Mouse (Mus musculus): ENCODE measurements at regions not wholly inside any gene's neighbourhood (a gene's known extent, or its start where the extent isn't known, plus 50 kb on each side); places are given as distances from the start of the nearest gene placed in this dataset.

GRCm38 (mm10) chr3:68792883-68793282 lies 76.5 kb upstream of the 1110032F04Rik start:
- TF ChIP-seq MAX (IDR thresholded peaks at IDR 0.05) = no peak
- TF ChIP-seq CTCF (IDR thresholded peaks at IDR 0.05; ENCODE audit: control insufficient read depth, insufficient read depth, insufficient read length) = no peak
- no peak for TF ChIP-seq USF1 (IDR thresholded peaks at IDR 0.05; ENCODE audit: low read depth)
- TF ChIP-seq MYOD1 (IDR thresholded peaks at IDR 0.05; ENCODE audit: control insufficient read depth, insufficient read length, low read depth) = no peak
- TF ChIP-seq CEBPB (IDR thresholded peaks at IDR 0.05; ENCODE audit: low read depth) = no peak

All from C2C12 (cell line).